In the genomic region with DNA sequence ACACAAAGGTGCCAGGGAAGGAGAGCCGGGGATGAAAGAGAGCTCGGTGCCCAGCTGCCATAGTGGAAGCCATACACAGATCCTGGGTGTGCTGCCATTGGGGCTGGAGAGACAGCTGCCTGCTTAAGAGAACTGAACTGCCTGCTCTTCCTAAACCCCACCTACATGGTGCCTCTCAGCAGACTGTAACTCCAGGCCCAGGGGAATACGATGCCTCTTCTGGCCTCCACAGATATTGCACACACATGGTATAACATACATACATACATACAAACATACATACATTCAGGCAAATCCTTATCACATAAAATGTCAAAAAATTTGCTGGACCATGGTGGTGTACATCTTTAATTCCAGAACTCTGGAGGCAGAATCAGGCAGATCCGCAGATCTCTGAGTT, we compare ENCODE assay signal across 20 mouse cellular contexts. TPM values are rescaled to one million over a fixed set of nuclear protein-coding genes. Genes with fewer than 3 reads are reported as not detected.
DNase-seq lines count a peak whose midpoint lies in the region; ATAC-seq and TF ChIP-seq lines count a peak whose summit lies in the region.
"Had no signal": no experiment of that assay in that cellular context is flagged by ENCODE, and none has a peak within 500 bp of the region (broad histone marks: within the 10 kb centered on the region; RNA-seq: fewer than 3 reads in every experiment).

No protein-coding gene starts in this region.

- no peak for ATAC-seq in liver, embryonic 14.5 days (ENCODE audit: insufficient read depth)
- no peak for ATAC-seq in liver, embryonic 11.5 days (replicated peaks; ENCODE audit: low FRiP score)
- ATAC-seq in kidney, embryonic 15.5 days (replicated peaks; ENCODE audit: low FRiP score), result no peak
- ATAC-seq: CD4-positive, CD25-positive, alpha-beta regulatory T cell, adult 4 months; forebrain, postnatal 0 days; intestine, embryonic 15.5 days had no signal

- peak; percentile 14; the same call in 1 of the 2 replicates for TF ChIP-seq CTCF in liver, embryonic 14.5 days (IDR thresholded peaks at IDR 0.05; ENCODE audit: low read depth)
- peak in 2 of 3 experiments; percentile 22 to 38; a peak in 3 of 6 replicates for TF ChIP-seq CTCF in MEL (IDR thresholded peaks at IDR 0.05 in 2 of 3, conservative IDR thresholded peaks at IDR 0.05 in 1 of 3; ENCODE audit: control insufficient read depth in 1 of 3, insufficient read depth in 1 of 3, low read depth in 2 of 3, low read length in 3 of 3, poor library complexity in 1 of 3, severe bottlenecking in 1 of 3)

- no peaks in the 10 kb centered on the region for H3K27me3 ChIP-seq in liver, embryonic 14.5 days (ENCODE audit: control insufficient read depth, insufficient read depth, low read length)
- no peaks in the 10 kb centered on the region for H3K27me3 ChIP-seq in liver, embryonic 11.5 days (replicated peaks; ENCODE audit: control insufficient read depth, insufficient read depth, low read length)
- H3K27me3 ChIP-seq in MEL (ENCODE audit: control insufficient read depth in 1 of 2, insufficient read depth in 2 of 2, low read length in 2 of 2), result no peaks in the 10 kb centered on the region
- no peaks in the 10 kb centered on the region for H3K27me3 ChIP-seq in kidney, embryonic 15.5 days
- H3K27me3 ChIP-seq: embryonic facial prominence, embryonic 12.5 days; forebrain, embryonic 12.5 days; heart, embryonic 13.5 days; hindbrain, embryonic 15.5 days; intestine, embryonic 15.5 days had no signal

- no peak overlapping the region for H3K4me3 ChIP-seq in liver, embryonic 14.5 days (ENCODE audit: insufficient read depth in 1 of 2, low read depth in 2 of 2, low read length in 2 of 2)
- H3K4me3 ChIP-seq in liver, embryonic 11.5 days (ENCODE audit: low read depth, low read length), result no peak overlapping the region
- no peak overlapping the region for H3K4me3 ChIP-seq in MEL (ENCODE audit: control insufficient read depth in 1 of 2, insufficient read depth in 1 of 2, low read depth in 2 of 2, low read length in 2 of 2)
- no peak overlapping the region for H3K4me3 ChIP-seq in kidney, embryonic 15.5 days (replicated peaks)
- H3K4me3 ChIP-seq: embryonic facial prominence, embryonic 12.5 days; forebrain, embryonic 12.5 days; gastrocnemius, adult 2 months; heart, embryonic 13.5 days; hindbrain, embryonic 15.5 days; intestine, embryonic 15.5 days had no signal

- WGBS in liver, embryonic 14.5 days (ENCODE audit: insufficient replicate concordance), result 90% methylated on average over 4 of the region's 4 CpGs
- WGBS in liver, embryonic 11.5 days, result 92% methylated on average over 4 of the region's 4 CpGs
- 97% methylated on average over 4 of the region's 4 CpGs for WGBS in kidney, embryonic 15.5 days

- no peak overlapping the region for H3K9ac ChIP-seq in liver, embryonic 14.5 days (replicated peaks)
- no peak overlapping the region for H3K9ac ChIP-seq in liver, embryonic 11.5 days (ENCODE audit: low read depth, low read length)
- no peak overlapping the region for H3K9ac ChIP-seq in MEL (ENCODE audit: control insufficient read depth, low read depth, low read length, poor library complexity, severe bottlenecking)
- H3K9ac ChIP-seq in kidney, embryonic 15.5 days, result no peak overlapping the region
- H3K9ac ChIP-seq: embryonic facial prominence, embryonic 12.5 days; forebrain, embryonic 12.5 days; forebrain, postnatal 0 days; heart, embryonic 13.5 days; hindbrain, embryonic 15.5 days; intestine, embryonic 15.5 days had no signal

- H3K4me2 ChIP-seq in liver, embryonic 14.5 days (ENCODE audit: low read depth), result no peak overlapping the region
- no peak overlapping the region for H3K4me2 ChIP-seq in liver, embryonic 11.5 days
- no peak overlapping the region for H3K4me2 ChIP-seq in kidney, embryonic 15.5 days
- H3K4me2 ChIP-seq: embryonic facial prominence, embryonic 12.5 days; forebrain, embryonic 12.5 days; heart, embryonic 13.5 days; hindbrain, embryonic 15.5 days; intestine, embryonic 15.5 days had no signal

- no peaks in the 10 kb centered on the region for H3K9me3 ChIP-seq in liver, embryonic 14.5 days (ENCODE audit: control insufficient read depth, low read length)
- no peaks in the 10 kb centered on the region for H3K9me3 ChIP-seq in liver, embryonic 11.5 days (ENCODE audit: control insufficient read depth, low read length)
- H3K9me3 ChIP-seq in MEL (replicated peaks; ENCODE audit: insufficient read depth, low read length), result no peaks in the 10 kb centered on the region
- H3K9me3 ChIP-seq in kidney, embryonic 15.5 days (replicated peaks), result no peaks in the 10 kb centered on the region
- H3K9me3 ChIP-seq: forebrain, embryonic 12.5 days; heart, embryonic 13.5 days; hindbrain, embryonic 15.5 days; intestine, embryonic 15.5 days had no signal

- TF ChIP-seq EP300 in liver, embryonic 14.5 days (IDR thresholded peaks at IDR 0.05; ENCODE audit: low read depth), result no peak
- TF ChIP-seq EP300 in MEL (IDR thresholded peaks at IDR 0.05; ENCODE audit: low read depth in 1 of 2, low read length in 2 of 2), result no peak

- no peaks in the 10 kb centered on the region for H3K36me3 ChIP-seq in liver, embryonic 14.5 days (replicated peaks; ENCODE audit: control insufficient read depth, insufficient read depth, low read depth)
- H3K36me3 ChIP-seq in liver, embryonic 11.5 days (ENCODE audit: control insufficient read depth, insufficient read depth, low read length), result no peaks in the 10 kb centered on the region; the same call in 1 of the 2 replicates
- H3K36me3 ChIP-seq in MEL (ENCODE audit: control insufficient read depth in 1 of 2, insufficient read depth in 2 of 2, low read length in 2 of 2), result no peaks in the 10 kb centered on the region
- H3K36me3 ChIP-seq in kidney, embryonic 15.5 days, result peaks cover 43% of the 10 kb centered on the region

- DNase-seq in liver, embryonic 14.5 days (ENCODE audit: low read depth in 3 of 3, low spot score in 3 of 3), result no peak
- no peak for DNase-seq in liver, embryonic 11.5 days (ENCODE audit: low spot score)
- peak; percentile 46 to 52 for DNase-seq in B cell, adult 2 months
- DNase-seq in MEL (ENCODE audit: low read depth, low spot score), result peak; percentile 38
- no peak for DNase-seq in frontal cortex, postnatal 25 days (ENCODE audit: low spot score in 2 of 2)
- DNase-seq: adrenal gland, postnatal 10 days; cerebellum, adult 11-12 months; cerebellum, adult 9-10 months; cerebellum, postnatal 25 days; forebrain, postnatal 0 days; gastrocnemius, adult 2 months; gastrocnemius, postnatal 25 days; heart, postnatal 36 days had no signal

- no peak for TF ChIP-seq POLR2A in MEL (IDR thresholded peaks at IDR 0.05; ENCODE audit: control insufficient read depth in 1 of 2, insufficient read depth in 1 of 2, low read depth in 1 of 2, low read length in 2 of 2, poor library complexity in 1 of 2)

- H3K79me2 ChIP-seq in MEL (ENCODE audit: control insufficient read depth, insufficient read depth, low read length, poor library complexity), result no peaks in the 10 kb centered on the region

- no peak for TF ChIP-seq RAD21 in MEL (IDR thresholded peaks at IDR 0.05; ENCODE audit: low read depth, low read length)

- peaks cover 0 to 16% of the 10 kb centered on the region in 2 experiments; a peak in 2 of 4 replicates for H3K4me1 ChIP-seq in liver, embryonic 14.5 days (replicated peaks; ENCODE audit: control insufficient read depth in 2 of 2, insufficient read depth in 2 of 2, low read length in 1 of 2)
- peaks cover 27% of the 10 kb centered on the region for H3K4me1 ChIP-seq in liver, embryonic 11.5 days (replicated peaks; ENCODE audit: control insufficient read depth, insufficient read depth, low read length)
- no peaks in the 10 kb centered on the region for H3K4me1 ChIP-seq in MEL (ENCODE audit: control insufficient read depth in 1 of 2, insufficient read depth in 2 of 2, low read length in 2 of 2)
- H3K4me1 ChIP-seq in kidney, embryonic 15.5 days, result peaks cover 38% of the 10 kb centered on the region
- H3K4me1 ChIP-seq: embryonic facial prominence, embryonic 12.5 days; hindbrain, embryonic 15.5 days had no signal

- no peak overlapping the region for H3K27ac ChIP-seq in liver, embryonic 14.5 days
- no peak overlapping the region for H3K27ac ChIP-seq in liver, embryonic 11.5 days (ENCODE audit: low read depth, low read length)
- no peak overlapping the region for H3K27ac ChIP-seq in MEL (ENCODE audit: control insufficient read depth, low read depth, low read length)
- no peak overlapping the region for H3K27ac ChIP-seq in kidney, embryonic 15.5 days
- H3K27ac ChIP-seq: embryonic facial prominence, embryonic 12.5 days; forebrain, embryonic 12.5 days; gastrocnemius, adult 2 months; heart, embryonic 13.5 days; hindbrain, embryonic 15.5 days; intestine, embryonic 15.5 days had no signal

TF ChIP-seq in MEL, 35 proteins besides CTCF, POLR2A, EP300 and RAD21:
- TF ChIP-seq MXI1 (IDR thresholded peaks at IDR 0.05; ENCODE audit: low read depth, low read length), result no peak
- TF ChIP-seq HCFC1 (IDR thresholded peaks at IDR 0.05; ENCODE audit: low read depth, low read length), result no peak
- TF ChIP-seq CHD2 (IDR thresholded peaks at IDR 0.05; ENCODE audit: low read length), result no peak

RNA-seq across cellular contexts. Expression of gene Trim8, which starts 38.1 kb away (rescaled TPM):
- polyA plus RNA-seq in liver, embryonic 14.5 days (2012; rRNA removed), result 7.3 and 7.7 TPM in 2 replicates
- 7.5 and 10.1 TPM in 2 replicates for polyA plus RNA-seq in liver, embryonic 14.5 days (2014; fragmentation: Nextera tagmentation; extraction: Ambion mirVana)
- polyA plus RNA-seq in liver, embryonic 11.5 days (2014; fragmentation: Nextera tagmentation; extraction: Ambion mirVana), result 22.9 and 24.1 TPM in 2 replicates
- 19.1 and 21.2 TPM in 2 replicates for total RNA-seq in MEL (2012; rRNA removed)
- polyA plus RNA-seq in MEL (2012; ENCODE audit: insufficient read depth in 1 of 2, insufficient read length in 2 of 2, low read depth in 1 of 2, low replicate concordance in 2 of 2, missing spikeins in 1 of 2), result 10 to 100 TPM in 1 of 2 experiments, not detected in 1; 57.2 TPM
- 24.6 and 28.7 TPM in 2 replicates for polyA plus RNA-seq in kidney, embryonic 15.5 days (2015; fragmentation: Nextera tagmentation; extraction: Ambion mirVana)

Comparison
In these comparisons a context has a peak if more than half of its experiments do, and no peak if none do; other contexts are left out.
1. DNase-seq: peak in B cell, adult 2 months (2 of 2) and MEL (single experiment); none in liver, embryonic 14.5 days (0 of 3), liver, embryonic 11.5 days (single experiment) and frontal cortex, postnatal 25 days (0 of 2).